Mouse (Mus musculus) heart, adult 2 months (tissue): ENCODE results near the gene Vps13d.

Experiments
- CTCF ChIP-seq: fragments of 200-600 bp; IDR thresholded peaks from 2 replicates; pipeline ENCODE4 v1.8.1; 2022; ENCODE audit warnings: antibody characterized with exemption, mild to moderate bottlenecking, moderate library complexity
- POLR2A ChIP-seq: fragments of 200-500 bp; IDR thresholded peaks from 2 replicates; pipeline ENCODE4 v1.6.1; 2011; ENCODE audit warnings: mild to moderate bottlenecking, low read depth, low read length, control low read depth; ENCODE audit not compliant: insufficient read depth

DNA sequence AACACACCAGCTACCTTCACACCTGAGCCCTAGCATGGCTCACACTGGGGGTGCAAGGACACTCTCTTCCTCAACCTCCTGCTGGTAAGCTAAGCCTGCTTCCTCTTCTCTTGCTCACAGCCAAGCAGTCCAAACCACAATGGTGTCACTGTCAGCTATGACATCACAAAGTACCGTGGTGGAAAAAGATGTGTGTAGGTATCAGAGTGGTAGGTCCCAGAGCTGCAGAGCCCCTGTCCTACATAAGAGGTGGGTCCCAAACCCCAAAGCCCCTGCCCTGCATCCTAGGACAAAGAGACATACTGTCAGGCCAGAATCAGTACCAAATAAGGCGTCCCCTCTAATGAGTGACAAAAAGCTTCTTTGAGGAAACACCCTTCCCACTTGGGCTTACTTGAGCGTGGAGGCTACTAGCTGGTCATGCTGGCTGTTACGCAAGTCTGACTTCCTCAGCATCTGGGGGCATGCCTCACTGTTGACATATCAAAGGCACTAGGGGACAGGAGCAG lies 46.0 kb upstream of the Vps13d start:
- TF ChIP-seq CTCF (no peak), POLR2A (no peak)
